Mouse (Mus musculus) hindbrain, embryonic 16.5 days (tissue): Measurements from ENCODE around the gene Nfe2l1. TPM values are rescaled to one million over a fixed set of nuclear protein-coding genes. Genes with fewer than 3 reads are reported as not detected.
"Not testable (repeated sequence)": the region's sequence is repeated elsewhere in the genome, so short reads cannot be mapped to it uniquely, and the experiment has no call there.

ENCODE experiments used
- ATAC-seq: fragments of 200-750 bp; cut with Nextera tagmentation; 2 replicates; pipeline ENCODE4 v1.8.0; 2017; ENCODE audit warnings: moderate TSS enrichment, moderate library complexity
- H3K27ac ChIP-seq: fragments of 300-500 bp; sonication (generic); 2 replicates; pipeline ENCODE4 v1.5.1; 2014; ENCODE audit warnings: low read depth, mild to moderate bottlenecking, control low read depth, low read length, moderate library complexity
- H3K27me3 ChIP-seq: fragments of 300-500 bp; sonication (generic); replicated peaks from 2 replicates; pipeline ENCODE4 v1.6.1; 2014; ENCODE audit warnings: low read length; ENCODE audit not compliant: control insufficient read depth, insufficient read depth
- H3K36me3 ChIP-seq: fragments of 300-500 bp; sonication (generic); 2 replicates; pipeline ENCODE4 v1.6.1; 2014; ENCODE audit warnings: mild to moderate bottlenecking, low read length, moderate library complexity, mixed read lengths; ENCODE audit not compliant: control insufficient read depth, insufficient read depth
- H3K4me1 ChIP-seq: fragments of 300-500 bp; sonication (generic); 2 replicates; pipeline ENCODE4 v1.6.1; 2014; ENCODE audit warnings: low read depth, low read length; ENCODE audit not compliant: control insufficient read depth, insufficient read depth
- H3K4me2 ChIP-seq: fragments of 300-500 bp; sonication (generic); 2 replicates; pipeline ENCODE4 v1.6.1; 2014; ENCODE audit warnings: mild to moderate bottlenecking, low read length, control low read depth, moderate library complexity
- H3K4me3 ChIP-seq: fragments of 300-500 bp; sonication (generic); 2 replicates; pipeline ENCODE4 v1.5.1; 2014; ENCODE audit warnings: mild to moderate bottlenecking, low read length, control low read depth, moderate library complexity
- H3K9ac ChIP-seq: fragments of 300-500 bp; sonication (generic); 2 replicates; pipeline ENCODE4 v1.6.1; 2014; ENCODE audit warnings: low read depth, mild to moderate bottlenecking, control low read depth, low read length, moderate library complexity
- H3K9me3 ChIP-seq: fragments of 300-500 bp; sonication (generic); 2 replicates; pipeline ENCODE4 v1.6.1; 2014; ENCODE audit warnings: mild to moderate bottlenecking, low read length, moderate library complexity; ENCODE audit not compliant: control insufficient read depth
- WGBS: fragments of 180-500 bp; shearing (Covaris S2); extraction: QIAGEN DNeasy Blood & Tissue Kit; methylation state at CpG from one replicate; pipeline ENCODE4 v1.1.7; 2014; 5-methylcytosine and 5-hydroxymethylcytosine counted together
- polyA plus RNA-seq: library from polyadenylated mRNA; unstranded; fragments of >200 nt; fragmentation: Nextera tagmentation; extraction: Ambion mirVana; gene quantifications from 2 replicates; pipeline ENCODE4 v1.2.1, GENCODE M21; 2015

Nfe2l1 gene
- polyA plus RNA-seq, 1 experiment from 2014 or later: 83.3 TPM

GRCm38 (mm10) chr11:96784847-96785246 is 44.9 kb downstream of the Nfe2l1 start:
- not testable (repeated sequence) for H3K9me3 ChIP-seq, H3K4me2 ChIP-seq, ATAC-seq, H3K4me3 ChIP-seq, H3K27ac ChIP-seq, H3K27me3 ChIP-seq, H3K36me3 ChIP-seq, H3K9ac ChIP-seq, H3K4me1 ChIP-seq
- WGBS: 11% methylated on average over 7 of the region's 7 CpGs

- no peak for ATAC-seq
- no peaks in the 10 kb centered on the region for H3K27me3 ChIP-seq
- no peak overlapping the region for H3K9ac ChIP-seq
- 63% methylated on average over 2 of the region's 2 CpGs for WGBS
- no peak overlapping the region for H3K27ac ChIP-seq
- H3K36me3 ChIP-seq: no peaks in the 10 kb centered on the region
- no peak overlapping the region for H3K4me2 ChIP-seq
- H3K4me3 ChIP-seq: no peak overlapping the region
- peaks cover 5% of the 10 kb centered on the region for H3K4me1 ChIP-seq
- H3K9me3 ChIP-seq: no peaks in the 10 kb centered on the region
Observed at GRCm38 (mm10) chr11:96781425-96781824, 48.3 kb downstream of the Nfe2l1 start.

- no peak overlapping the region for H3K4me3 ChIP-seq
- no peak overlapping the region for H3K9ac ChIP-seq
- no peak overlapping the region for H3K4me2 ChIP-seq
- H3K27ac ChIP-seq: no peak overlapping the region
- no peak for ATAC-seq
- H3K4me1 ChIP-seq: peaks cover 14% of the 10 kb centered on the region
- H3K9me3 ChIP-seq: no peaks in the 10 kb centered on the region
- WGBS: 80% methylated on average over 5 of the region's 5 CpGs
- H3K27me3 ChIP-seq: no peaks in the 10 kb centered on the region
- H3K36me3 ChIP-seq: no peaks in the 10 kb centered on the region
Observed at GRCm38 (mm10) chr11:96780306-96780705, 49.5 kb downstream of the Nfe2l1 start.

GRCm38 (mm10) chr11:96778061-96778627 is 51.6 kb downstream of the Nfe2l1 start:
- peaks cover 18% of the 10 kb centered on the region for H3K4me1 ChIP-seq
- not testable (repeated sequence) for H3K27me3 ChIP-seq, ATAC-seq, H3K9me3 ChIP-seq, H3K36me3 ChIP-seq
- 67% methylated on average over 10 of the region's 10 CpGs for WGBS
- peak overlapping the region; percentile 74 for H3K4me3 ChIP-seq
- peak overlapping the region; percentile 63 for H3K9ac ChIP-seq
- peak overlapping the region; percentile 85 for H3K4me2 ChIP-seq
- peak overlapping the region; percentile 81 for H3K27ac ChIP-seq

GRCm38 (mm10) chr11:96776968-96777962 is 52.5 kb downstream of the Nfe2l1 start, which contains the start of gene Snx11:
TSS of gene Snx11 (minus strand) at chr11:96777559.
- Histone ChIP-seq H3K4me1 (peaks cover 18% of the 10 kb centered on the region), H3K4me2 (peak within 1 kb of the TSS; percentile 85), H3K36me3 (peaks cover 6% of the 10 kb centered on the region; the same call in 1 of the 2 replicates), H3K9me3 (no peaks in the 10 kb centered on the region), H3K4me3 (peak within 1 kb of the TSS; percentile 74), H3K27me3 (no peaks in the 10 kb centered on the region), H3K27ac (peak within 1 kb of the TSS; percentile 81), H3K9ac (peak within 1 kb of the TSS; percentile 79)
- peak; percentile 99 for ATAC-seq
- WGBS: 1% methylated on average over 59 of the region's 59 CpGs

GRCm38 (mm10) chr11:96776068-96776467 is 53.7 kb downstream of the Nfe2l1 start:
- H3K4me1 ChIP-seq: peaks cover 18% of the 10 kb centered on the region
- no peaks in the 10 kb centered on the region for H3K9me3 ChIP-seq
- ATAC-seq: no peak
- WGBS: 34% methylated on average over 3 of the region's 3 CpGs
- H3K27me3 ChIP-seq: no peaks in the 10 kb centered on the region
- H3K4me2 ChIP-seq: peak overlapping the region; percentile 85
- no peak overlapping the region for H3K27ac ChIP-seq
- peak overlapping the region; percentile 79; the same call in 1 of the 2 replicates for H3K9ac ChIP-seq
- H3K4me3 ChIP-seq: peak overlapping the region; percentile 74
- H3K36me3 ChIP-seq: peaks cover 15% of the 10 kb centered on the region

- H3K36me3 ChIP-seq: peaks cover 19% of the 10 kb centered on the region
- ATAC-seq: no peak
- H3K9me3 ChIP-seq: no peaks in the 10 kb centered on the region
- peak overlapping the region; percentile 85 for H3K4me2 ChIP-seq
- peaks cover 18% of the 10 kb centered on the region for H3K4me1 ChIP-seq
- H3K27me3 ChIP-seq: no peaks in the 10 kb centered on the region
- peak overlapping the region; percentile 31; the same call in 1 of the 2 replicates for H3K27ac ChIP-seq
- H3K9ac ChIP-seq: peak overlapping the region; percentile 14; the same call in 1 of the 2 replicates
- H3K4me3 ChIP-seq: peak overlapping the region; percentile 74; the same call in 1 of the 2 replicates
- WGBS: 59% methylated on average over 7 of the region's 7 CpGs
Observed at GRCm38 (mm10) chr11:96775665-96776064, 54.1 kb downstream of the Nfe2l1 start.

- peak overlapping the region; percentile 41; the same call in 1 of the 2 replicates for H3K27ac ChIP-seq
- 69% methylated on average over 8 of the region's 8 CpGs for WGBS
- no peak; the same call in 1 of the 2 replicates for ATAC-seq
Observed at GRCm38 (mm10) chr11:96775063-96775462, 54.7 kb downstream of the Nfe2l1 start.

GRCm38 (mm10) chr11:96774536-96774935 is 55.2 kb downstream of the Nfe2l1 start:
- no peaks in the 10 kb centered on the region for H3K9me3 ChIP-seq
- WGBS: 78% methylated on average over 3 of the region's 3 CpGs
- no peak overlapping the region for H3K4me3 ChIP-seq
- peaks cover 18% of the 10 kb centered on the region for H3K4me1 ChIP-seq
- ATAC-seq: no peak
- peaks cover 28% of the 10 kb centered on the region for H3K36me3 ChIP-seq
- no peaks in the 10 kb centered on the region for H3K27me3 ChIP-seq
- no peak overlapping the region for H3K9ac ChIP-seq
- H3K27ac ChIP-seq: 0 out of 2 replicates have a peak overlapping the region, but pooled peaks have one; percentile 31
- peak overlapping the region; percentile 85 for H3K4me2 ChIP-seq

More at GRCm38 (mm10) chr11:96775063-96775462, 54.7 kb downstream of the Nfe2l1 start:
- Histone ChIP-seq H3K27me3 (no peaks in the 10 kb centered on the region), H3K9ac (no peak overlapping the region), H3K9me3 (no peaks in the 10 kb centered on the region), H3K4me1 (peaks cover 18% of the 10 kb centered on the region), H3K4me3 (no peak overlapping the region), H3K36me3 (peaks cover 25% of the 10 kb centered on the region), H3K4me2 (peak overlapping the region; percentile 85)
